Comparison of ENCODE assay signal across 8 mouse cellular contexts in genomic region chr5:142909576-142910278, GRCm38 (mm10). TPM values are rescaled to one million over a fixed set of nuclear protein-coding genes. Genes with fewer than 3 reads are reported as not detected.
DNase-seq lines count a peak whose midpoint lies in the region; ATAC-seq and TF ChIP-seq lines count a peak whose summit lies in the region.

No protein-coding gene starts in this region.

- peak; percentile 54 for DNase-seq in cerebellum, adult 11-12 months
- DNase-seq in cerebellum, adult 11 months: no peak
- DNase-seq in R1 (ENCODE audit: low read depth, low spot score): peak; percentile 52
- peak; percentile 83 to 85 for DNase-seq in heart, adult 9 months (ENCODE audit: low spot score in 2 of 2)
- peak; percentile 86 for DNase-seq in kidney, adult 2 months
- peak; percentile 53 to 64 for DNase-seq in spleen, postnatal 4 days (ENCODE audit: low spot score in 2 of 2)
- no peak for DNase-seq in ovary, postnatal 10 days (ENCODE audit: low spot score)

- peaks cover 6% of the 10 kb centered on the region; the same call in 1 of the 2 replicates for H3K36me3 ChIP-seq in kidney, adult 2 months (ENCODE audit: control insufficient read depth, insufficient read depth, low read length)
- peaks cover 8% of the 10 kb centered on the region for H3K36me3 ChIP-seq in lung, embryonic 15.5 days

- H3K9ac ChIP-seq in lung, embryonic 15.5 days: peak overlapping the region; percentile 27; the same call in 1 of the 2 replicates

- no peaks in the 10 kb centered on the region for H3K9me3 ChIP-seq in lung, embryonic 15.5 days

- H3K4me2 ChIP-seq in lung, embryonic 15.5 days: peak overlapping the region; percentile 88

- TF ChIP-seq POLR2A in kidney, adult 2 months (IDR thresholded peaks at IDR 0.05; ENCODE audit: low read depth, low read length): no peak

- H3K27ac ChIP-seq in kidney, adult 2 months (ENCODE audit: insufficient read depth, low read depth, low read length): peak overlapping the region; percentile 85
- peak overlapping the region; percentile 100 for H3K27ac ChIP-seq in lung, embryonic 15.5 days

- ATAC-seq in lung, embryonic 15.5 days (ENCODE audit: borderline replicate concordance, extremely low read depth, low FRiP score, low TSS enrichment): no peak

- peaks cover 32% of the 10 kb centered on the region for H3K4me1 ChIP-seq in kidney, adult 2 months (ENCODE audit: control insufficient read depth, insufficient read depth, low read length)
- H3K4me1 ChIP-seq in lung, embryonic 15.5 days: peaks cover 41% of the 10 kb centered on the region

- 22% methylated on average over 8 of the region's 8 CpGs for WGBS in kidney, adult 2 months
- 28% methylated on average over 8 of the region's 8 CpGs for WGBS in lung, embryonic 15.5 days

- no peak for TF ChIP-seq CTCF in kidney, adult 2 months (conservative IDR thresholded peaks at IDR 0.05; ENCODE audit: insufficient read depth, insufficient read length, low read depth, low read length)

- no peak overlapping the region for H3K4me3 ChIP-seq in kidney, adult 2 months (ENCODE audit: insufficient read depth, low read depth, low read length)
- 0 out of 2 replicates have a peak overlapping the region, but pooled peaks have one; percentile 14 for H3K4me3 ChIP-seq in lung, embryonic 15.5 days

- no peaks in the 10 kb centered on the region for H3K27me3 ChIP-seq in kidney, adult 2 months (replicated peaks; ENCODE audit: control insufficient read depth, insufficient read depth, low read length)
- H3K27me3 ChIP-seq in lung, embryonic 15.5 days: no peaks in the 10 kb centered on the region

RNA-seq across cellular contexts. Expression of gene Actb, which starts 3.2 kb away (rescaled TPM):
- 2,111 and 2,511 TPM in 2 replicates for polyA plus RNA-seq in kidney, adult 2 months (2012; rRNA removed)
- polyA plus RNA-seq in lung, embryonic 15.5 days (2015; fragmentation: Nextera tagmentation; extraction: Ambion mirVana): 15,606 and 16,851 TPM in 2 replicates

RNA-seq across cellular contexts. Expression of gene Fbxl18, which starts 14.5 kb away (rescaled TPM):
- 11.5 and 17.2 TPM in 2 replicates for polyA plus RNA-seq in kidney, adult 2 months (2012; rRNA removed)
- 11.1 and 13.5 TPM in 2 replicates for polyA plus RNA-seq in lung, embryonic 15.5 days (2015; fragmentation: Nextera tagmentation; extraction: Ambion mirVana)

RNA-seq across cellular contexts. Expression of gene Fscn1, which starts 50.4 kb away (rescaled TPM):
- polyA plus RNA-seq in kidney, adult 2 months (2012; rRNA removed): 23.1 and 28.5 TPM in 2 replicates
- polyA plus RNA-seq in lung, embryonic 15.5 days (2015; fragmentation: Nextera tagmentation; extraction: Ambion mirVana): 240 and 246 TPM in 2 replicates

Comparison
In these comparisons a context has a peak if more than half of its experiments do, and no peak if none do; other contexts are left out.
1. DNase-seq: peak in cerebellum, adult 11-12 months (single experiment), R1 (single experiment), heart, adult 9 months (2 of 2), kidney, adult 2 months (single experiment) and spleen, postnatal 4 days (2 of 2); none in cerebellum, adult 11 months (single experiment) and ovary, postnatal 10 days (single experiment).